Mouse (Mus musculus): ENCODE measurements at regions not wholly inside any gene's neighbourhood (a gene's known extent, or its start where the extent isn't known, plus 50 kb on each side); places are given as distances from the start of the nearest gene placed in this dataset.

GRCm38 (mm10) chr1:113550172-113550571, 1685.5 kb upstream of the Dsel start:
- no peak for DNase-seq (ENCODE audit: low read depth, low spot score)

- no peak for DNase-seq (ENCODE audit: low read depth, low spot score)
Observed at GRCm38 (mm10) chr1:113539981-113540380, 1675.3 kb upstream of the Dsel start.

GRCm38 (mm10) chr1:113530553-113530952, 1665.8 kb upstream of the Dsel start:
- no peak for DNase-seq (ENCODE audit: low read depth, low spot score)

GRCm38 (mm10) chr1:113495987-113496386, 1631.3 kb upstream of the Dsel start:
- DNase-seq (ENCODE audit: low read depth, low spot score): no peak

- no peak for DNase-seq (ENCODE audit: low read depth, low spot score)
Observed at GRCm38 (mm10) chr1:113490243-113491003, 1625.7 kb upstream of the Dsel start.

GRCm38 (mm10) chr1:113456538-113457273, 1592.0 kb upstream of the Dsel start:
- DNase-seq (ENCODE audit: low read depth, low spot score): no peak

- no peak for DNase-seq (ENCODE audit: low read depth, low spot score)
Observed at GRCm38 (mm10) chr1:113433701-113434100, 1569.0 kb upstream of the Dsel start.

GRCm38 (mm10) chr1:113431266-113431665, 1566.5 kb upstream of the Dsel start:
- DNase-seq (ENCODE audit: low read depth, low spot score): no peak

GRCm38 (mm10) chr1:113412858-113413257, 1548.1 kb upstream of the Dsel start:
- no peak for DNase-seq (ENCODE audit: low read depth, low spot score)

GRCm38 (mm10) chr1:113395267-113395824, 1530.6 kb upstream of the Dsel start:
- no peak for DNase-seq (ENCODE audit: low read depth, low spot score)

GRCm38 (mm10) chr1:113394326-113394725, 1529.6 kb upstream of the Dsel start:
- DNase-seq (ENCODE audit: low read depth, low spot score): peak; percentile 74

- DNase-seq (ENCODE audit: low read depth, low spot score): no peak
Observed at GRCm38 (mm10) chr1:113392962-113393361, 1528.2 kb upstream of the Dsel start.

- no peak for DNase-seq (ENCODE audit: low read depth, low spot score)
Observed at GRCm38 (mm10) chr1:113389920-113390319, 1525.2 kb upstream of the Dsel start.

GRCm38 (mm10) chr1:113384888-113385430, 1520.2 kb upstream of the Dsel start:
- no peak for DNase-seq (ENCODE audit: low read depth, low spot score)

GRCm38 (mm10) chr1:113383717-113384116, 1519.0 kb upstream of the Dsel start:
- no peak for DNase-seq (ENCODE audit: low read depth, low spot score)

- no peak for DNase-seq (ENCODE audit: low read depth, low spot score)
Observed at GRCm38 (mm10) chr1:113372679-113373078, 1508.0 kb upstream of the Dsel start.

GRCm38 (mm10) chr1:113358242-113358641, 1493.5 kb upstream of the Dsel start:
- no peak for DNase-seq (ENCODE audit: low read depth, low spot score)

- no peak for DNase-seq (ENCODE audit: low read depth, low spot score)
Observed at GRCm38 (mm10) chr1:113308037-113308436, 1443.3 kb upstream of the Dsel start.

GRCm38 (mm10) chr1:113297807-113298206, 1433.1 kb upstream of the Dsel start:
- no peak for DNase-seq (ENCODE audit: low read depth, low spot score)

- no peak for DNase-seq (ENCODE audit: low read depth, low spot score)
Observed at GRCm38 (mm10) chr1:113288242-113288641, 1423.5 kb upstream of the Dsel start.

- no peak for DNase-seq (ENCODE audit: low read depth, low spot score)
Observed at GRCm38 (mm10) chr1:113284122-113284521, 1419.4 kb upstream of the Dsel start.

GRCm38 (mm10) chr1:113259421-113259820, 1394.7 kb upstream of the Dsel start:
- DNase-seq (ENCODE audit: low read depth, low spot score): no peak

All from R1 (cell line).